Mouse (Mus musculus) heart, adult 2 months (tissue): ENCODE data around the gene 1700020L24Rik.

Source experiments
- CTCF ChIP-seq: fragments of 200-600 bp; IDR thresholded peaks from 2 replicates; pipeline ENCODE4 v1.8.1; 2022; ENCODE audit warnings: antibody characterized with exemption, mild to moderate bottlenecking, moderate library complexity
- POLR2A ChIP-seq: fragments of 200-500 bp; IDR thresholded peaks from 2 replicates; pipeline ENCODE4 v1.6.1; 2011; ENCODE audit warnings: mild to moderate bottlenecking, low read depth, low read length, control low read depth; ENCODE audit not compliant: insufficient read depth

DNA sequence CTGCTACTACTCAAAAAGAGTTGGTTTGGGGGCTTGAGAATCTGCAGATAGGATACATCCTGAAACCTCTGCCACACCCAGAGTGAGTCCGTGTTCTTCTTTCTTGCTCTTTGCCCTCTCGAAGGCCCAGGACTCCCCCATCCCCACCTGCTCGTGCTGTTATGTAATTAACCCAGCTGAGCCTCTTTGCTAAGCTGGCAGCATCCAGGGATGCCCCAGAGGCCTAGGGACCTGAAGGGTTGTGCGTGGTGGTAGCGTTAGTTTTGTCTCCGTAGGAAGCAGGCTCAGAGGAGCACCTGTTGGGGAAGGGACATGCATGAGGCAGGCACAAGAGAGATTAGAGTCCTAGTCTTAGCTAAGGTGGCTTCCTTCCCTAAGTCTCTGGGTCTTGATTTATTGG lies 27.0 kb upstream of the 1700020L24Rik start:
- TF ChIP-seq POLR2A (no peak), CTCF (no peak)
